Mouse (Mus musculus) intestine, embryonic 14.5 days (tissue): ENCODE results near the gene Wt1. TPM values are rescaled to one million over a fixed set of nuclear protein-coding genes. Genes with fewer than 3 reads are reported as not detected.

Experiments
- ATAC-seq: fragments of 200-750 bp; cut with Nextera tagmentation; replicated peaks from 2 replicates; pipeline ENCODE4 v1.8.0; 2017; ENCODE audit warnings: low read depth, moderate number of reproducible peaks, moderate TSS enrichment, moderate library complexity; ENCODE audit not compliant: low FRiP score, low TSS enrichment
- DNase-seq: peaks from one replicate; pipeline ENCODE4 v3.0.0-alpha.2; 2018; ENCODE audit warnings: low spot score
- H3K27ac ChIP-seq: fragments of 300-500 bp; sonication (generic); 2 replicates; pipeline ENCODE4 v1.5.1; 2014; ENCODE audit warnings: low read depth, mild to moderate bottlenecking, control low read depth
- H3K27me3 ChIP-seq: fragments of 300-500 bp; sonication (generic); replicated peaks from 2 replicates; pipeline ENCODE4 v1.6.1; 2014; ENCODE audit warnings: low read length, control low read depth; ENCODE audit not compliant: control insufficient read depth, insufficient read depth
- H3K36me3 ChIP-seq: fragments of 300-500 bp; sonication (generic); 2 replicates; pipeline ENCODE4 v1.6.1; 2014; ENCODE audit warnings: low read length, control low read depth; ENCODE audit not compliant: control insufficient read depth, insufficient read depth
- H3K4me1 ChIP-seq: fragments of 300-500 bp; sonication (generic); replicated peaks from 2 replicates; pipeline ENCODE4 v1.6.1; 2014; ENCODE audit warnings: low read length, control low read depth, mixed read lengths; ENCODE audit not compliant: control insufficient read depth, insufficient read depth
- H3K4me2 ChIP-seq: fragments of 300-500 bp; sonication (generic); 2 replicates; pipeline ENCODE4 v1.6.1; 2014; ENCODE audit warnings: low read length
- H3K4me3 ChIP-seq: fragments of 300-500 bp; sonication (generic); 2 replicates; pipeline ENCODE4 v1.5.1; 2014; ENCODE audit warnings: low read depth, low read length, control low read depth, mixed read lengths
- H3K9ac ChIP-seq: fragments of 300-500 bp; sonication (generic); 2 replicates; pipeline ENCODE4 v1.6.1; 2014; ENCODE audit warnings: mild to moderate bottlenecking, low read length
- H3K9me3 ChIP-seq: fragments of 300-500 bp; sonication (generic); 2 replicates; pipeline ENCODE4 v1.6.1; 2016; ENCODE audit warnings: low read length, control low read depth; ENCODE audit not compliant: control insufficient read depth
- WGBS: fragments of 180-500 bp; shearing (Covaris S2); extraction: QIAGEN DNeasy Blood & Tissue Kit; methylation state at CpG from one replicate; pipeline ENCODE4 v1.1.7; 2014; 5-methylcytosine and 5-hydroxymethylcytosine counted together
- polyA plus RNA-seq: library from polyadenylated mRNA; unstranded; fragments of >200 nt; fragmentation: Nextera tagmentation; extraction: Ambion mirVana; gene quantifications from 2 replicates; pipeline ENCODE4 v1.2.1, GENCODE M21; 2014

The Wt1 gene
- polyA plus RNA-seq, 1 experiment from 2014 or later = 18.4 TPM

- WGBS = 2% methylated on average over 27 of the region's 27 CpGs
- 0 out of 2 replicates have a peak, but pooled peaks cover 4% of the 10 kb centered on the region for H3K4me1 ChIP-seq
- peak overlapping the region; percentile 38 for H3K4me2 ChIP-seq
- no peak for ATAC-seq
- H3K27me3 ChIP-seq = peaks cover 88% of the 10 kb centered on the region
- DNase-seq = peak; percentile 75
- H3K36me3 ChIP-seq = no peaks in the 10 kb centered on the region
- no peaks in the 10 kb centered on the region for H3K9me3 ChIP-seq
- H3K4me3 ChIP-seq = 0 out of 2 replicates have a peak overlapping the region, but pooled peaks have one; percentile 4
- H3K27ac ChIP-seq = no peak overlapping the region
- H3K9ac ChIP-seq = no peak overlapping the region
Measured at GRCm38 (mm10) chr2:105122886-105123285, 3.4 kb upstream of the Wt1 start.

DNA sequence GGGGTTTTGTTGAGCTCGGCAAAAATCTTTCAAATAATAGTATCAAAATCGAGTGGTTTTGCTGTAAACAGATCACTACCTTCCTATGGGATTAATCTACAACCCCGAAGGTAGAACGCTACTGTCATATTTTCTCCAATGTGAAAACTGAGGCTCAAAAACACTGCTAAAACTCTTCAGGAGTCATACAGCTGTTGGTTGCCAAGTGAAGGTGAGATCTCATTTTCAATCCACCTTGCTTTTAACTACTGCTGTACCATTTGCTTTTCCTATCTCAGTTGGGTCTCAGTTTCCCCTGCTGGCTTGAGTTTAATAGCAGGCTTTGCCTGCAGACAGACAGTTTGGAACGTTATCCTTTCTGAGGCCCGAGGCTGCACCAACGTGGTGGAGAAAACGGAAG lies 2.9 kb upstream of the Wt1 start:
- ATAC-seq (no peak), DNase-seq (no peak)
- no peak overlapping the region for H3K4me2 ChIP-seq
- no peaks in the 10 kb centered on the region for H3K36me3 ChIP-seq
- 0 out of 2 replicates have a peak, but pooled peaks cover 4% of the 10 kb centered on the region for H3K4me1 ChIP-seq
- no peak overlapping the region for H3K9ac ChIP-seq
- H3K27ac ChIP-seq = no peak overlapping the region
- no peaks in the 10 kb centered on the region for H3K9me3 ChIP-seq
- no peak overlapping the region for H3K4me3 ChIP-seq
- WGBS = 6% methylated on average over 8 of the region's 8 CpGs
- peaks cover 88% of the 10 kb centered on the region for H3K27me3 ChIP-seq

DNA sequence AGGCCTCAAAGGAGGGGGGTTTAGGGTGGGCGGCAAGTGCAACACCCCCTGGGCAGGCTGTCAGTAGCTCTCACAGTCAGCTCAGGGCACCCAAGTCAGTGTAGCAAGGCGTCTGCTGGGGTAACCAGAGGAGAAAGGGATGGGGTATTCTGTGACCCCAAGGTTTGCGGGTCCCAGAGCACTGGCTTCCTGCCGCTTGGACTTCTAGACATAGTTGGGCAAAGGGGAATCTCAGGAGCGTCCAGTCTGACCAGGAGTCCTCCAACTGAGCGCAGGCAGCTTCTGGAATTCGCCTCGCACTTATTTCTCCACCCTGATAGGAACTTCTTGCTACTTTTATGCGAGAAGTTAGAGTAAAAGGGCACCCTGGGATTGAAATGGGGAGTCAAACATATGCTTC lies 2.4 kb upstream of the Wt1 start:
- H3K4me2 ChIP-seq = no peak overlapping the region; the same call in 1 of the 2 replicates
- 8% methylated on average over 9 of the region's 9 CpGs for WGBS
- peaks cover 92% of the 10 kb centered on the region for H3K27me3 ChIP-seq

DNA sequence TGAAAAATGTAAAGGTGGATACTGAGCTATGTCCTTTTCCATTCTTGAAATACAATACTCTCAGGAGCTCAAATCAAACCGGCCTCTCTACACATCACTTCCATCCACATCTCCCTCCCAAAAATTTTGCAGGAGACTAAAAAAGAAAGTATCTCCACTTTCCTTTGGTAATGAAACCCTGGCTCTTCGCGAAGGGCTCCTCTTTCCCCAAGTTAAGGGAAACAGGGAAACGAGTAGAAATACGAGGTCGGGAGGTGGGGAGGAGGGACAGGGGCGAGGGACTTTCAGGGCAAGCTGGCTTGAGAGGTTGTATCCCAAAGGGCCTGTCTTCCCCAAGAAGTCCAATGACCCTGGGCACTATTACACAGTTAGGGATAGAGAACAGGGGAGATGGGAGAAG lies 1.9 kb upstream of the Wt1 start:
- 7% methylated on average over 7 of the region's 7 CpGs for WGBS
- Histone ChIP-seq H3K36me3 (no peaks in the 10 kb centered on the region), H3K9ac (no peak overlapping the region), H3K9me3 (no peaks in the 10 kb centered on the region), H3K4me2 (no peak overlapping the region; the same call in 1 of the 2 replicates), H3K4me1 (0 out of 2 replicates have a peak, but pooled peaks cover 4% of the 10 kb centered on the region), H3K27me3 (peaks cover 96% of the 10 kb centered on the region), H3K4me3 (no peak overlapping the region), H3K27ac (no peak overlapping the region)
- ATAC-seq (no peak), DNase-seq (no peak)

More for the DNA sequence above, 2.4 kb upstream of the Wt1 start:
- no peaks in the 10 kb centered on the region for H3K36me3 ChIP-seq
- DNase-seq (no peak), ATAC-seq (no peak)
- no peaks in the 10 kb centered on the region for H3K9me3 ChIP-seq
- 0 out of 2 replicates have a peak, but pooled peaks cover 4% of the 10 kb centered on the region for H3K4me1 ChIP-seq
- H3K9ac ChIP-seq = no peak overlapping the region
- H3K27ac ChIP-seq = no peak overlapping the region
- H3K4me3 ChIP-seq = no peak overlapping the region

- peaks cover 96% of the 10 kb centered on the region for H3K27me3 ChIP-seq
- 1% methylated on average over 8 of the region's 8 CpGs for WGBS
- H3K4me1 ChIP-seq = 0 out of 2 replicates have a peak, but pooled peaks cover 6% of the 10 kb centered on the region
- ATAC-seq = no peak
- no peak overlapping the region for H3K27ac ChIP-seq
- no peaks in the 10 kb centered on the region for H3K36me3 ChIP-seq
- H3K9ac ChIP-seq = no peak overlapping the region
- no peak for DNase-seq
- peak overlapping the region; percentile 38 for H3K4me3 ChIP-seq
- peak overlapping the region; percentile 45 for H3K4me2 ChIP-seq
- H3K9me3 ChIP-seq = no peaks in the 10 kb centered on the region
Measured at GRCm38 (mm10) chr2:105125205-105125604, 1.1 kb upstream of the Wt1 start.

GRCm38 (mm10) chr2:105125641-105126040 lies 688 bp upstream of the Wt1 start:
- DNase-seq (no peak), ATAC-seq (no peak)
- Histone ChIP-seq H3K27me3 (peaks cover 96% of the 10 kb centered on the region), H3K9me3 (no peaks in the 10 kb centered on the region), H3K4me3 (peak overlapping the region; percentile 38), H3K4me2 (peak overlapping the region; percentile 45), H3K36me3 (no peaks in the 10 kb centered on the region), H3K27ac (no peak overlapping the region), H3K9ac (no peak overlapping the region), H3K4me1 (0 out of 2 replicates have a peak, but pooled peaks cover 11% of the 10 kb centered on the region)
- WGBS = 4% methylated on average over 15 of the region's 15 CpGs

- under 1% methylated on average over 67 of the region's 92 CpGs for WGBS
- Histone ChIP-seq H3K27ac (peak overlapping the region; percentile 18; the same call in 1 of the 2 replicates), H3K27me3 (peaks cover 96% of the 10 kb centered on the region), H3K36me3 (no peaks in the 10 kb centered on the region), H3K9ac (peak overlapping the region; percentile 35), H3K4me2 (peak overlapping the region; percentile 45), H3K4me3 (peak overlapping the region; percentile 38), H3K9me3 (no peaks in the 10 kb centered on the region), H3K4me1 (0 out of 2 replicates have a peak, but pooled peaks cover 13% of the 10 kb centered on the region)
- peak; percentile 38 for ATAC-seq
- peak; percentile 74 for DNase-seq
Measured at GRCm38 (mm10) chr2:105126691-105127530, 582 bp downstream of the Wt1 start.

- peaks cover 97% of the 10 kb centered on the region for H3K27me3 ChIP-seq
- ATAC-seq (no peak), DNase-seq (peak; percentile 84)
Measured at GRCm38 (mm10) chr2:105127531-105128480, 1.5 kb downstream of the Wt1 start.

More at GRCm38 (mm10) chr2:105127531-105128480, 1.5 kb downstream of the Wt1 start:
- Histone ChIP-seq H3K27ac (no peak overlapping the region), H3K9me3 (no peaks in the 10 kb centered on the region), H3K4me1 (0 out of 2 replicates have a peak, but pooled peaks cover 11% of the 10 kb centered on the region), H3K9ac (peak overlapping the region; percentile 35), H3K4me2 (peak overlapping the region; percentile 45), H3K36me3 (no peaks in the 10 kb centered on the region), H3K4me3 (peak overlapping the region; percentile 38)
- 1% methylated on average over 52 of the region's 52 CpGs for WGBS
